Mouse (Mus musculus) erythroblast, embryonic 14.5 days (primary cell): ENCODE results near the gene Zfp652.

ENCODE experiments used
- GATA1 ChIP-seq: IDR thresholded peaks from 2 replicates; pipeline ENCODE4 v1.6.1; 2012; ENCODE audit warnings: low read length, inconsistent platforms, mixed read lengths
- TAL1 ChIP-seq: IDR thresholded peaks from 3 replicates; pipeline ENCODE4 v1.6.1; 2012; ENCODE audit warnings: low read length, inconsistent platforms, mixed read lengths

- no peak for TF ChIP-seq TAL1
- TF ChIP-seq GATA1, result no peak
Measured at GRCm38 (mm10) chr11:95689544-95689943, 22.9 kb upstream of the Zfp652 start.
